Mouse (Mus musculus): Measurements from ENCODE around the gene Il25.
"Not testable (repeated sequence)": the region's sequence is repeated elsewhere in the genome, so short reads cannot be mapped to it uniquely, and the experiment has no call there.

The Il25 gene

DNA sequence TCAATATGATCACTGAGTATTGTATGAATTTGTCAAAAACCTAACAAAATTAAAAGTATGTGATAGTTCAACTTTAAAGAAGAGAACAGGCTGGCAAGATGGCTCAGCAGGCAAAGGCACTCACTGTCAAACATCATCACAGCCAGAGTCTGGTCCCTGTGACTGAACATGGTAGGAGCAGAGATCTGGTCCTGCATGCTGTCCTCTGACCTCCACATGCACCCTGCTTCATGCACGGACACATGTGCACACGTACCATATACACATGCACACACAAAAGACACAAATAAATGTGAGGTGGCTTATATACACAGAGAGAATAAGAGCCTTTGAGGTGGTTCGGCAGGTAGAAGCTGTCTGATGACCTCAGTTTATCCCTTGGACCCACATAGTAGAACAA, 23.0 kb downstream of the Il25 start:
- DNase-seq: no peak

DNA sequence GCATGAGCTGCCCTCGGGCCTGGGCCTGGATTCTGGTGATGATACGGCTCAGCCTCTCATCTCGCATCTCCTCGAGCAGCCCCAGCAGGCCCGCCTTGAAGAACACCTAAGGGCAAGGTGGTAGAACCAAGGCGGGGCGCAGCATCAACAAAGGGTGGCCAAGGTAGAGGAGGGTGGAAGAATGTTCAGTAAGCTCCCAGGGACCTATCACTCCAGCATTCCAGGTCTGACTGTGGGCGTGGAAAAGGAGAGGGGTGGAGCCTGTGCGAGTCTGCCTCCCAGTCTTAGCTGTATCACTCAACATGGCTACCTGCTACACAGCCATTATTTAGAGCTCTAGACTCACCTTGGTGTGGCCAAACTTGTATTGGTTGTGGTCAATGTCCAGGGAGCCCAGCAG, 24.0 kb downstream of the Il25 start:
- DNase-seq: no peak

DNA sequence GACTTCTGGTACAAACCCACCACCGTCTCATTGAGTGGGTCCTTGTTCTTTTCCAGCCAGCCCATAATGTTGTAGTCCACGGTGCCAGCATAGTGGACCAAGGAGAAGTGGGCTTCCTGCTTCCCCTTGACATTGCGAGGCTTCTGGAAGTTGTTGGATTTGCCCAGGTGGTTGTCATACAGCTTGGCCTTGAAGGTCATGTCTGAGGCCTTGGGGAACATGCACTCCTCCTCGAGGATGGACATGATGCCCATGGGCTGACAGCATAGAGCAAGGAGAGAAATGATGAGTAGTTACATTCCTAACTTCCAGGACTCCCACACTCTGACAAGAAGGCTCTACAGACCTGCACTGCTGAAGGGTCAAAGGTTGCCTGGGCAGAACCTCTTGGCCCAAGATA, 26.0 kb downstream of the Il25 start:
- DNase-seq: no peak

DNA sequence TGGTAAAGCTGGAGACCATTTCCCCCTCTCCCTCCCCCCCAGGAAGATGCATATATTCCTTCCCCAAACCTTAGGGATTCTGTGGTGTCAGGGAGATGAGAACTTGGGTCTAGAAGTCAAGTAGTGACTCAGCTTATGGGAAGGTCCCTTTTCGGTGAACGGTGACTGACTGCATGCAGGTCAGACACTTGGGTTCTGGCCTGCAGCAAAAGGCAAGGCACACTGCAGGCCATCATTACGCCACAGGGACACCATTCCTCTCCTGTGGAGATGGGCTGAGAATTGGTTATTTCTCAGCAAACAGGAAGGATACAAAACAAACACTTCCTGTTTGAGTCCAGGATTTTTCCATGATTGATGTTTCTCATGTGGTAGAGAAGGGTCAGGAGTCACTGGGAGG, 26.7 kb downstream of the Il25 start:
- DNase-seq: no peak

DNA sequence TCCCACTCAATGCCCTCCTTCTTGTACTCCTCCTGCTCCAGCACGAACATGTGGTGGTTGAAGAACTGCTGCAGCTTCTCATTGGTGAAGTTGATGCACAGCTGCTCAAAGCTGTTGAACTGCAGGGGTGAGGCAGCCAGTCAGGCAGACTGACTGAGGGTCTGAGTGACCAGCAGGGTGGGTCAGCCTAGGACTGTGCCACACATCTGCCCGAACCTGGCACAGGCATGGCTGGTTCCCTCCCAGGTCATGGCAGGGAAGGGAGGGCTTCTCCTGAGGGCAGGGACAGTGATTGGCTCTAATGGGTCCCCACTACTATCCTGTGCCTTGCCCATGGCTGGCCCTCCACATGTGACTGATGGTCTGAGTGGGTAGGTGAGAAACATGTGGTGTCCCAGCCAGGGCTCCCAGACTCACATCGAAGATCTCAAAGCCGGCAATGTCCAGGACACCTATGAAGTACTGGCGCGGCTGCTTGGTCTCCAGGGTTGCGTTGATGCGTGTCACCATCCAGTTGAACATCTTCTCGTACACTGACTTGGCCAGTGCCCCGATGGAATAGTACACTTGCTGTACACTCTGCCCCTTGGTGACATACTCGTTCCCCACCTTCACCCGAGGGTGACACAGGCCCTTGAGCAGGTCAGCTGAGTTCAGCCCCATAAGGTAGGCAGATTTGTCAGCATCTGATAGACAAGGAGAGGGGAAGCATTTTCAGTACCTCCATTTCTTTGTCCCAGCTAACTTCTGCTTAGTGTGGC, 27.5 kb downstream of the Il25 start:
- DNase-seq: not testable (repeated sequence)

DNA sequence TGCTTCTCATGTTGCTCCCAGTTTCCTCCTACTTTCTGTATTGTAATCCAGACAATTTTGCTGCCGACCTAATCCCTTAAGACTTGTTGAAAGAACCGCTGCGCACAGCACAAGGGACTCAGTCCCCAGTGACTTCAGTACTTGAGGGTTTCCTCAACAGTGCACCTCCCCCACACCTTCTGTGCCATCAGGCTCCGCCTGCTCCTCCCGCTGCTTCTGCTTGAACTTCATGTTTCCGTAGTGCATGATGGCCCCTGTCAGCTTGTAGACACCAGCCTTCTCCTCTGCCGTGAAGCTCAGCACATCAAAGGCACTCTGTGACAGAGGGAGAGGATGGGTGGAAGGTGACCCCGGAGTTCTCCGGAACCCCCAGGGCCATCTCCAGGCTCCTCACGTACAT, 28.3 kb downstream of the Il25 start:
- no peak for DNase-seq

DNA sequence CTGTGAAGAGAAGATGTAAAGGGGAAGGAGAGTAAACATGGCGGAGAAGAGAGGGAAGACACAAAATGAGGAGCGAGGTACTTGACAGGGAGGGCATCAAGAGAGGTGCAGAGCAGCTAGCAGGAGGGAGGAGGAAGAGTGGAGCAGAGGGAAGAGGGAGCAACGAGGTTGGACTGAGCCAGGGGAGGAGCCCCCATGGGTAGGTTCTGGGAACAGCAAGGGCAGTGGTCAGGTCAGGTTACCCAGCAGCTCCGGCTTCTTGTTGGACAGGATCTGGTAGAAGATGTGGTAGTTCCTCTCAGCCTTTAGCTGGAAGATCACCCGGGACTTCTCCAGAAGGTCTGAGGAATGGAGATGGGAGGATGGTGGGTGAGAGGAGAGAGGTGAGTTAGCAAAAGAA, 29.0 kb downstream of the Il25 start:
- DNase-seq: no peak

DNA sequence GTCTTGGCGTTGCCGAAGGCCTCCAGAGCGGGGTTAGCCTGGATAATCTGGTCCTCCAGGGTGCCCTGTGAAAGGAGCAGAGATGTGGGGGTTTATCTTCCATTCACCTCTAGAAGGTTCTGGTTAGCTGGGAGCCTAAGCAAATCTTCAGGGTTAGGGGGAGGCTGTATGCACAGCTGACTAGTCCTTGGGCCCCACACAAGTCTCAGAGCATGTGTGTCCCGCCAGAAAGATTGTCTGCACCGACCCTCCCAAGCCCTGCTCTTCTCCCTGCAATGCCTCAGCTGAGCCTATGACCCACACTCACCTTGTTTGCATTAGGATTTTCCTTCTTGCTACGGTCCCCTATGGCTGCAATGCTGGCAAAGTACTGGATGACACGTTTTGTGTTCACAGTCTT, 30.2 kb downstream of the Il25 start:
- no peak for DNase-seq

DNA sequence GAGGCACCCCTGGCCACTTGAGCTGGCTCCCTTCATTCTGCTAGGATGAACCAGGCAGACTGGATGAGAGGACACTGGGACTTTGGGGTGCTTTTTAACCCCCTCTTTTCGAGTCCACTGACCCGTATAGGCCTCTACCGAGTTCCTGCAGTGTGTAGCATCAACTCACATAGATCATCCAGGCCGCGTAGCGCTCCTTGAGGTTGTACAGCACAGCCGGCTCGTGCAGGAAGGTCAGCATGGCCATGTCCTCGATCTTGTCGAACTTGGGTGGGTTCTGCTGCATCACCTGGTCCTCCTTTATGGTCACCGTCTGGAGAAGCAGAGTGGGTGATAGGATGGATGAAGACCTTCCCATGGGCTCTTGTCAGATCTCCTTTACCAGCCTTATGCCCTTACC, 31.2 kb downstream of the Il25 start:
- DNase-seq: no peak

DNA sequence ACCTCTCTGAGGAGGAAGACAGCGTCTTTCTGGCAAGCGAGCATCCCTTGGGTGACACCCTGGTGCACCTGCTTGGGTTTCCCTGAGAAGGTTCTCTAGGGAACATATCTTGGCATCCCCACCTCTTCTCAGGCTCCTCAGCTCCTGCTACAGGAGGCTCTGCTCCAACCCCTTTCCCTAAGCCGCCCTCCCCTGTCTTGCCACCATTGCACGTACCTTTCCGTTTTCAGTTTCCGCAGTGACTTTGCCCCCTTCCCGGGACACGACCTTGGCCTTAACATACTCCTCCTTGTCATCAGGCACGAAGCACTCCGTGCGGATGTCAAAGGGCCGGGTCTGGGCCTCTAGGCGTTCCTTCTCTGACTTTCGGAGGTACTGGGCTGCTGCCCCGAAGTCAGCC, 32.5 kb downstream of the Il25 start:
- DNase-seq: no peak

DNA sequence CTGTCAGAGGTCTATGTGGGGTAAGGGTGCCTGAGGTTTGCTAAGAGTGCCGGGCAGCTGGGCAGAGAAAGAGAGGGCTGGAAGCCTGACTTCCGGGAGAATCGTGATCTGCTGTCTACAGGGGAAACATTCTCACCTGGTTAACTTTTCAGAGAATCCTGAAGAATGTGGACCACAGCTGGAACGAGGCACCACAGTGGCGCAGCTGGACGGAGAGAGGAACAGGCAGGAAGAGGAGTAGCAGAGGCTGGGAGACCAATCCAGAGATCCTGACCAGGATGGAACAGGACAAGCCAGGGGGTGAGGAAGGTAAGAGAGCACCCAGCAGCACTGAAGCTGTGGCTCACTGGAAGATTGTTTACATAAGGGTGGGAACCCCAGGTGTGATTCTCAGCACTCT, 33.1 kb downstream of the Il25 start:
- DNase-seq: no peak

DNA sequence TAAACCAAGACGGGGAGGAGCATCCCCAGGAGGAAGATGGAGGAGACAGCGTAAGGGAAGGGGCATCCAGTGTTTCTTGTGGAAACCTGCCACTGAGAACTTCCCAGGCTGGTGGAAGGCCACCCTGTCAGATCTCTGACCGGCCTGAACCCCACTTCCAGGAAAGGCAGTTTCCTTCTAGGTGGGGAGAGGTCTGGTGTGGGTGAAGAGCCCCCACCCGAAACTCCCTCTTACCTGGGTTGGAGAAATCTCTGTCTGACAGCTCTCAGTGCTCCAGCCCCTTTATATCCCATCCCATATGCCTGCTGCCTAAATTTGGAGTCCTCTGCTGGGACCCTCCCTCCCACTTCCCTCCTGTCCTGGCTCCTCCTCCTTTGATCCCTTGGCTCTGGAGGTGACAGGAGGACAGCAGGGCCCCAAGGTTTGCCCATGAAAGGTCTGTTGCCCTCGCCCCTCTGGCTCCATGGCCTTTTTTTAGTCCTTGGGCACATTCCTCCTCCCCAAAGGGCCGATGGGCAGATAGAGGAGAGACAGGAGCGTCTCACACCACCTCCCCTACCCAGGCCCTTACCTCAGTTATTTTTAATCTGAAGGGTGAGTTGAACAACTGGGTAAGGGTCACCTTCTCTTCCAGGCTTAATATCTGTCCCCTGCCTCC, 34.0 kb downstream of the Il25 start, which contains the start of gene Myh6:
TSS of gene Myh6 (minus strand) at position 608 of the 658 bp plus-strand sequence.
- no peak for DNase-seq

DNA sequence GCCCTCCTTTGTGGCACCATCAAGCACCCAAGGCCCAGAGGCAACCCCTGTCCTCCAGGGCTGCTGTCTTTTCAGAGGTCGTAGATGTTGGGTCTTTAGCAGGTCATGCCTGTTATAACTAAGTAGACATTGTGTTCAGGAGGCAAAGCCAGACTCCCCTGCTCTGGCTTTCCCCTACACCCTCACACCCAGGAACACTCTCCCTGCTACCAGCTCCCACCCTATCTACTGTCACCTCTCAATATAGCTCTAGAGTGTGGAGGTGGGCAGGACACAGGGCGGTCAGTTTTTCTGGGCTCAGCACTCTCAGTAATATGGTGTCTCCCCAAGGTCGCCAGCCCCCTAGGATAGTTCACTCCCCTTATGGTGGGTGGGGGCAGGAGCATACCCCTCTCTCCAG, 35.4 kb downstream of the Il25 start:
- DNase-seq: no peak

DNA sequence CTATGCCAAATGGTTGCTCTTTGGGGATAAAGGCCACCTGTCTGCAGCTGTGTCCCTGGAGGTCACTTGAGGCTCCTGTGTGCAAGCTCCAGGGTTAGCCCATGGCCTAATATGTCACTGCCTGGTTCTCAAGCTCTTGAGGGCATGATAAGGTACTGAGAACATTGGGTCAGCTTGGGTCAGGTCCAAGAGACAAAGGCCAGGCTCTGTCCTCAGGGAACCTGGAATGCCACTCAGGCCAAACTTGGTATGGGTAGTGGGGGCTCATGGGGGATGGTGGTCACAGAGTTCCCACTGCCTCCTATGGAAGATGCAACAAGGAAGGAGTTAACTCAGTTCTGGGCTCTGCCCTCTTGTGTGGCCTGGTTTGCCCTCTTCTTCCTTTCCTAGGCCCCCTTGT, 35.8 kb downstream of the Il25 start:
- no peak for DNase-seq

DNA sequence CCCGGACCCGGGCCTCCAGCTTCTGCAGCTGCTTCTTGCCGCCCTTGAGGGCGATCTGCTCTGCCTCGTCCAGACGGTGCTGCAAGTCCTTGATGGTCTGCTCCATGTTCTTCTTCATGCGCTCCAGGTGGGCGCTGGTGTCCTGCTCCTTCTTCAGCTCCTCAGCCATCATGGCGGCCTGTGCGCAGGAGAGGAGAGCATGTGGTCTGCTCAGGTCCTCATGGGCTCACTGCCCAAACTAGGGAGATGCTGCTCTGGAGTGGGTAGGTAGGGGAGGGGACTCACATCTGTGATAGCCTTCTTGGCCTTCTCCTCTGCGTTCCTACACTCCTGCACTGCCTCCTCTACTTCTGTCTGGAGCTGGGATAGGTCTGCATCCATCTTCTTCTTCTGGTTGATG, 40.3 kb downstream of the Il25 start:
- not testable (repeated sequence) for DNase-seq

DNA sequence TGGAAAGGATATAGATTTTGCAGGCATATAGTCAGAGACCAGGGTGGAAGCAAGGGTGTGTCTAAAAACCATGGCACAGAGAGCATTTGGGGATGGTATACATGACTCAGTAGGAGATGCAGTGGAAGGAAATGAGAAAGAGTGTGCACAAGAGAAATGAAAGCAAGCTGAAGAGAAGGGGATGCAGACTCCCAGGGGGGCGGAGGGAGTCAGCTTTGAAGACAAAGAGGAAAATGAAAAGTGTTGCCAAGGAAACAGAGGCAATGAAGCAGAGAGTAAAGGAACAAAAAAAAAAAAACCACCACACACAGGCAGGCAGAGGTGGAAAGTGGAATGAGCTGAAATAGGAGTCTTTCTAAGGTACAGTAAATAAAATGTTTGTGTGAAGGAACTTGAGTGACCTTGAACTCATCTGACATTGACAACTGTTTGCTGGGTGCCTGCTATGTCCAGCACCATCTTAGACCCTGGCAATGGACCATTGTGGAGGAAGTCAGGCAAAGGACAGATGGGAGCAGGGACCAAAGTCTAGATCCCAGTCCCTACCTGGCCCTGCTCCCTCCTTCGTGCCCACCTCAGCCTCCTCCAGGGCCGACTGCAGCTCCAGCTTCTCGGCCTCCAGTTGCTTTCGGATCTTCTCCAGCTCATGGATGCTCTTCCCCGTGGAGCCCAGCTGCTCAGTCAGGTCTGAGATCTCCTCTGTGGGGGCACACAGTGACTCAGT, 41.7 kb downstream of the Il25 start:
- no peak for DNase-seq

DNA sequence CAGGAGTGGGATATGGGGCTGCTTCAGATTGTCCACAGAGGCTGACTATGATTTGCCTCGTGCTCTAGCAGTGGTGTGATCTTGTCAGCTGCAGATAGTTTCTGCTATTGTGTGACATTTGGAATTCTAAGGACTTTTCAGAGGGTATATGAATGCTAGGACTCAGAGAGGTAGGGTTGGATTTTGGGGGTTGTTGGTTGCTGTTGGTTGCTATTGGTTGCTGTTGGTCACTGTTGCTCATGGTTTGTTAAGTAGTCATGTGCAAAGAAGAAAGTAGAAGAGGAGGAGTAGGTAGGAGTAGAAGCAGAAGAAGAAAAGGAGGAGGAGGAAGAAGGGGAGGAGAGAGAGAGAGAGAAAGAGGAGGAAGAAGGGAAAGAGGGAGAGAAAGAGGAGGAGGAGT, 44.1 kb downstream of the Il25 start, which contains the start of gene Gm17428:
TSS of gene Gm17428 (plus strand) at position 301 of the 400 bp plus-strand sequence.
- no peak for DNase-seq

DNA sequence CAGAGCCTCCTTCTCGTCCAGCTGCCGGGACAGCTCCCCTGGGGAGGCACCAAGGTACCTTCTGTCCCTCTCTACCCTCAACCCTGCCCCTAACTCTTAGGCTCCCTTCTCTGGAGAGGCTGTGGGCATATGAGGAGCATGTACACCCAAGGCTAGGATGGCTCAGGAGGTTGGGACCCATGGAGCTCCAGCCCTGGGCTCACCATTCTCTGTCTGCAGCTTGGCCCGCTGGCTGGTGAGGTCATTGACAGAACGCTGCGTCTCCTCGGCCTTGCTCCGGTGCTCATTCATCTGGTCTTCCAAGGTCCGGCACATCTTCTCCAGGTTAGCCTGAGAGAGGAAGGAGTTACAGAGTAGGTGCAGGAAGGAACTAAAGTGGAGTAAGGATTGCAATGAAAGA, 46.2 kb downstream of the Il25 start:
- DNase-seq: no peak

DNA sequence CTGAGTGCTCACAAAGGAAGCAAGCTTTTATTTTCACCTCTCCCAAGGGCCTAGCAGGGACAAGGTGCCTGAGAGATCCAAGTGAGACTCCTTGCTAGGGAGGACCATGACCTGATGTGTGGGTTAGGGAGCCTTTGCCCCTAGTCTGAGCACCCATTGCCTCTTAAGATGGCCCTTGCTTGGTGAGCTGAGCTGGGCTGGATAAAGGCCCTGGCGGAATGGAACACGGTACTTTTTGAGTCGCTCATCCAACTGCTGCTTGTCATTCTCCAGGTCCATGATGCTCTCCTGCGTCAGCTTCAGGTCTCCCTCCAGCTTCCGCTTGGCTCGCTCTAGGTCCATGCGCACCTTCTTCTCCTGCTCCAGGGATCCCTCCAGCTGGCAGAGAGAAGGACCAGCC, 49.4 kb downstream of the Il25 start:
- no peak for DNase-seq
